Mouse (Mus musculus) 3134 (cell line): ENCODE data around the gene Cmc4.

ENCODE experiments used
- DNase-seq: peaks from one replicate; pipeline ENCODE4 v3.0.0-alpha.2; 2011; ENCODE audit warnings: low spot score; ENCODE audit not compliant: insufficient read length; ENCODE audit errors: extremely low read depth

The Cmc4 gene

DNA sequence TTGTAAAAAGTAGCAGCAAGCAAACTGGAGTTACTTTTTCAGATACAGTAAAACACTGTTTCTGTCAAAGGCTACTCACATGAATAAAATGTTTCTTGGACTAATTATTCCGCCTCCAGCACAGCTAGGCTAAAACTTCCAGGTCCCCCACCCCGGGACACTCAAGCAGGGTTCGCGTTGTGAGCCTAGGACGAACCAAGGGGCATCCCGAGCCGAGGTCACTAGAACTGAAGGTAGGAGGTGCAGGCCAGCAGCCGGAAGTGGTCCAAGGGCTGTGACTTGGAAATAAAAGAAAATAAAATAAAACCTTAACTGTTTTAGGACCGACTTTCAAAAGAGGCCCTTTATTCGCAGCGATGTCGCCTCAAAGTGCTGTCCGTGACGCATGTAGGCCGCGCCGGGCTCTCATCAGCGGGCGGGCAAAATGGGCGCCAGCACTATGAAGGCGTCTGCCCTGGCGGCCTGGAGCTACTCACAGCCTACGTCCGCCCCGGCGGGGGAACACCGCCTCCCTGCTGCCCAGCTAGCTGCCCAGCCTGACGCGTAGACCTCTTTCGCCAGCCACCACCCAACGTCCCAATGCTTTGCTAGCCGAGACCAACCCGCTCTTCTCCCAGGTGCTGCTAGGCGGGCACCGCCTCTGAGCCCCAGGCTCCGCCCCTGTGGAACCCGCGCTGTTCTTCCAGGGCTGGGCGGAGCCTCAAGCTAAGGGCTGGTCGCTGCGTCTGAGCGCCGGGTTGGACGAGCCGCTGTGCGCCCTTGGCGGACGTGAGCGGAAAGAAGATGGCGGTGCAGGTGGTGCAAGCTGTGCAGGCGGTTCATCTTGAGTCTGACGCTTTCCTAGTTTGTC lies at the start of gene Cmc4, which contains the start of the genes Mtcp1 and Brcc3:
Gene Cmc4 (minus strand): TSS at position 649 of the 850 bp plus-strand sequence.
Gene Mtcp1 (minus strand): TSS at position 653 of the 850 bp plus-strand sequence.
Gene Brcc3 (plus strand): TSS at position 693 of the 850 bp plus-strand sequence.
- peak; percentile 97 for DNase-seq

DNA sequence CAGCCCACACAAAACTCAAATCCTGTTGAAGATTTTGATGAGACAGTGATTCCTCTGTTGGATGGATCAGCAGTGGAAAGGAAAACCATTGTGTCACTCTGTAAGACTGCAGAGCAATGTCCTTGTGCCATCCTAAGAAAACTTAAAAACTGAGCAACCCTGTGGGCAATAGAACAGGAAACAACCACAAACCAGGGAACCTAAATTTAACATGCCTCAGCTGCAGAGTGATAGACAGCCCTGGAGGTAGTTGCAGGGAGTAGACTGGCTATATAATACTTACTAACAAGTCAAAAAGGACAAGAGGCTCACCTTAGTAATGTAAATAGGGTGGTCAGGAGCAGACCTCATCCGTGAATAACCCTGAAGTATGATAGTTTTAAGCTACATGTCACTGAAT lies 38.2 kb upstream of the Cmc4 start:
- no peak for DNase-seq

DNA sequence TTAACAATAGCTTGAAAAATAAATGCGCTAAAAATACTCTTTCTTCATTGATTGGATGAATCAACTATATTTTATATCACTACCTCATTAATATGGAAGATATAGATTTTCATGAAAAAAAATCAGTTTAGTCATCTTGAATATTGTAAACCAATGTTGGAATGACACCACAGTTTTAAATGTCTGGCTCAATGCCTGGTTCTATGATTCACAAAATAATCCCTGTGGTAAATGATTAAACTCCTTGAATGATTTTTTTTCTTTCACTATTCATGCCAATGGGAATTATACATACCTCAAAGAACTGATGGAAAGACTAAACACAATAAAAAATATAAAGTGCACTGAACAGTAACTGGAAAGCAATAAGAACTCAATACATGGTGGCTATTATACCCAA lies 6.7 kb downstream of the Cmc4 start:
- peak; percentile 24 for DNase-seq

DNA sequence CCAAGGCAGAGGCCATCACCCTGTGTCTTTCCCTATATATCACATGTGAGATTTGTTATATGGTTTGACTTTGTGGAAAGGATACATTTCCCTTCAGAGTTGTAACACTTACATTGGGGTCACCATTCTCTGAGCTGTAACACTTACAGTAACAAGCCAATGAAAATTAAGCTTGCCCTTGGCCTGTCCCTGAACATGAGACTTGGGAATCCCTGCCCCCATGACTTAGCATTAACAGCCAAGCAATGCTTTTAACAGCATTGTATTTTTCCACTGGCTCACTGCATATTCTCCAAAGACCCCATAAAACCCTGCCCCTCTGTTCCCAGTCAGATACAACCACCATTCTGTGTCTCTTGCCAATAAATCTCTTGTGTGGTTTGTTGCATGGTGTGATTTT lies 13.0 kb downstream of the Cmc4 start:
- no peak for DNase-seq

DNA sequence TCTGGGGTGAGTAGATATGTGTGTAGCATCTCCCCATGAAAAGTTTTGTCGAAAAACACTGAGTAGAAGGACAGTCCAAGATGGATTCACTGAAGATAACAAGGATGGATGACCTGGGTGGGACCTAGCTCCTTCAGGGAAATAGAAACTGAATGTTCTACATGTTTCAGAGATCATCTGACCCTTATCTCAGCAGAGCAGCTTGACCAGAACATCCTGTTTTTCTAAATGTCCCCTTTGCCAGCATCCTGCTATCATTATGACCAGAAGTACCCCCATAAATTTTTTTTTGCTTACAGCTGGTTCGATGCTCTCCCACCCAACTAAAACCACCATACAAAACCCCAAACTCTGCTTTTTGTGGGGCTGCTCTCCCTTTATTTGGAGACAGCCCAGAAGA lies 13.7 kb downstream of the Cmc4 start:
- DNase-seq: no peak

DNA sequence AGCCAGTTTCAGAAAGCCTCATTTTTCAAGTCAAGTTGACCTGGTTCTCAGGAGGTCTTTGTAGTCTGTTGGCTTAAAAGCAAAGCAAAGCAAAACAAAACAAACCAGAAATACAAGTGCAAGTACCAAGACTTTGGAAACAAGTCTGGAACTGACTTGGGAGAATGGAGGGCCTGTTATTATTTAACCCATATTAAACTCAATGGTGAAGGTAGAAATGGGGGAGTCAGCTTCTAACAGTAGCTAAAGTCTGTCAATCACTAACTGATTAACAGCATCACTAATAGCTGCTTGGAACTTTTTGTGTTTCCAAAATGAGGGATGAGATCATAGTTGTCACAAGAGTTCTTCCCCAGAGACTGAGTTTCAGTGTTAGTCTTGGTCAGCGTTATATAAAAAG lies 16.9 kb downstream of the Cmc4 start:
- no peak for DNase-seq

DNA sequence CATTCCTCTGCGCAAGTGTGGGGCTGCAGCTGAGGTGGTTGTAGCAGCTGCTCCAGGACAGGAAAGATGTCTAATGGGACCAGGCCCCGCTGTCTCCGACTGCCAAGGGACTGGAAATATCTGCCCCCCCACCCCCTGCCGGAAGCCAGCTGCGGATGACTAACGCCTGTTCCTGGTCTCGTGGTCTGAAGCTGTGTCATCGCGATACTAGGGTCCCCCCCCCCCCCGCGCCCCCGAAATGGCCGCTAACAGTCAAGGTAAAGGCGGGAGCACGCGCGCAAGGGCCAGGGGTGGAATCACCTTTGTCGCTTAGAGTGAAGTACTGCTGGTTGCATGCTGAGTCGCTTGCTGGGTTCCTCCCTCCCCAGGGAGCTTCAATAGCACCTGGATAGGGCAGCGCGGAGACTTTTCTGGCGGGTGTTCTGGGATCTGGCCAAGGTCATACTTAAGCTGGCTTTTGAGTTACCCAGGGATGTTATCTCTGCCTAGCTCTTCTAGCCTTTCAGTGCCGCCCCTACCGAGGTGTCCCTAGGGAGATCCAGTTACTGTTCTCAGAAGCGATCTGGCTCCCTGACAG lies 34.1 kb downstream of the Cmc4 start, which contains the start of the genes Fundc2 and F8:
Gene Fundc2 (plus strand): TSS at position 205 of the 577 bp plus-strand sequence.
Gene F8 (minus strand): TSS at position 421 of the 577 bp plus-strand sequence.
- peak; percentile 85 for DNase-seq

DNA sequence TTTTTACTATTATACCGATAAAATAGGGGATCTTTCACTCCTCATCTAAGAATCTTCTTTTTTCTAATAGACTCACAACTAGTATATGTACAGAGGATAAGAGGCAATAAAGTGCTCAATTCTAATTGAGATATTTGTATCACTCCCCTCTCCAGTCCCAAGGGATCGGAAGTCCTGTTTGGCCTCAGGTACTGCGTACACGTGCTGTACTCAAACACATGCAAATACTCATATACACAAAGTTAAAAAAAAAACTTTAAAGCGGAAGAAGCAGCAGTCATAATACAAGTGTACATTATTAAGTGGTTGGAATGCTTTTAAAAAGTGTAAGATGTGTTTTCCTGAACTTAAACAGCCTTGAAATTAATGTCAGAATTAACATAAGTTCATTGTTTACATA lies 34.7 kb downstream of the Cmc4 start:
- DNase-seq: no peak

DNA sequence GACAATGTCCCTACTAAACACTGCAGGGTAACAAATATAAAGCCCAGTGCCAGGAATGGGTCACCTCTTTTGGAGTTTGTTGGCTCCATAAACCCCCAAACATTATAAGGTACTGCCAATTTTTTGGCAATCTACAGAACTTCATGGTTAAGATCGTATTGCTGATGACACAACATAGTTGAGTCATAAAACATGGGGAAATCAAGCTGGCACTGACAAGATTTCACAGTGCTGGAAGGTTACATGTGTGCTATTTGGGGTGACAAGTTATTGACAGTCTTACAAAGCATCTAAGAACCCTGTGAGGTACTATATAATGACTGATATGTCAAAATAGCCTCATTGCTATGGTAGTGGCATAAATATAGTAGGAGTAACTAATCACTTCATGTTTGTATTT lies 35.2 kb downstream of the Cmc4 start:
- DNase-seq: peak; percentile 3

DNA sequence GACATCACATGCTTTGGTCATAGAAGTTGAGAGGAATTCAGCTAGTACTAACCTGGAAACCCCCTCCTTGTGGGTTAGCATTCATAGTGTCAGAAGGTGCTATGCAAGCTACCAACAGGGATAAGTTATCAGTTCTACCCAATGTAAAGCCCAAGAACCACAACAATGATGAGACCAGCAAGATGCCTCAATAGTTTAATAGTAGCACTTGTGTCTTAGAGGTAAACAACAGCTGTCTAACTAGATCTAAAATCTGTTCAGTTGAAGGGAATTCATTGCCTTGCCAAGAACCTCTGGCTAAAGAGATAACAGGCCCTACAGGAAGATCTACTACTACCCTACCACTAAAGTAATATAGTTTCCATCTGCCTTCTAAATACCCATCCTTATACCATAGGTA lies 39.6 kb downstream of the Cmc4 start:
- DNase-seq: no peak

DNA sequence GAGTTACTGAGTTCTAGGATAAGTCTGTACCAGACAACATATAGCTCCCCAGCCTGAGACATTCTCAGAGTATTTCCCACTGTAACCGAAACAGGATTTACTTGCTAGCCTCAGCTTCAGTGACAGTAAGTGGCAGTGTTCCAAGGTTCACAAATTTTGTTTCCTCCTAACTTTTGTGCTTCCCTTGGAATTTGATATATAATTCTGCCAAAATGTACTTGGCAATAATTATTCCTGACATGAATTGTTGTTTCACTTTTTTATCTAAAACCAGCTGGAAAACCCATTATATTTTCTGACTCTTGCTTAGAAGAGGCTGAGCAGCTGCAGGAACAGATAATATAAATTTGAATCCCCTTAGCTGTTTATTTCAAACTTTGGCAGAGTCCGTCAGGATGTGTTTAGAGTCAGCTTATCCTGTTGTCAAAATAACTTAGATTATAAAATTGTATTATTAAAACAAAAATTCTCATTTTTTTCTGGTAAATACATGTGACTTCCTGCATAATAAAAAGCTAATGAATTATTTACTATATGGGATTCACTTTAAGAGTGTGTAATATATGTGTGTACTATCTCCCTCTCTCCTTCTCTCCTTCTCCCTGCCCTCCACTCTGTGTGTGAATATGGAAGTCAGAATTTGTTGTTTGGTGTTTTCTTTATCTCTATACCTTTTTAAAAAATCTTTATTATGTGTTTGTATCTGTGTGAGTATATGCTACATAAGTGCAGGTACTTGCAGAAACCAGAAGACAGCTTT lies 43.5 kb downstream of the Cmc4 start:
- DNase-seq: no peak

DNA sequence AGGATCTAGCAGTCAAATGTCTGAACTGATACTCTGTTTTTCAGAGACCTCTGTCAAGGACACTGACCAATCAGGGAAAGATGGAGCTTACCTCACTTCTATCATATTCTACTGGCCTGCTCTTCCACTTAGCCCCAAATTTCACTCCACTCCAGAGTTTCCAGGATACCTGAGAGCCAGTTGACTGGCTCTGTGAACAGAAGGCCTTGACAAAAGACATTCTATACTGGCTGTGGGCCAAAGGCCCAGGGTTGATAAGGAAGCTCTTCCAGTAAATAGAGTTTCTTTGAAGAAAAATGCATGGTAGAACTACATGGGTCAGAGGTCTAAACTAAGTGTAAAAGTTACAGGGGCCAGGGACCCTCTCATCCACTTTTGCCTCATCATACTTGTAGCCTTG lies 46.2 kb downstream of the Cmc4 start:
- no peak for DNase-seq
